ENCODE assay signal across 20 mouse cellular contexts in the genomic region with DNA sequence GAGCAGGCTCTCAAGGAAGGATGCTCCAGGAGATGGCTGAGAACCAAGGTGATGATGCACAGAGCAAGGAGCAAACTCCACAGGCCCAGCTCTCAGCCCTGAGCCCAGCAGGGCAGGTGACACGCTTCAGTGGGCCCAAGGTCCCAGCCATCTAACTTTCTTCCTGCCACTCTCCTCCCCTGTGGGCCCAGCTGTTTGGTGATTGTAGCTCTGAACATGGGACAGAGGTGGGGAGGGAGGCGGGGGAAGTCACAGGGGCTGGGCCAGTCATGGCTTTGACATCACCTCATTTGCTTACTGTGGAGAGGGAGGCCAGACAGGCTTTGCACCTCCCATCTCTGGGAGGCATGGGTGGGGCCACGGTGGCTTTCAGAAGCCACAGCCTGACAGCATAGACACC. TPM values are rescaled to one million over a fixed set of nuclear protein-coding genes. Genes with fewer than 3 reads are reported as not detected.
DNase-seq lines count a peak whose midpoint lies in the region; ATAC-seq and TF ChIP-seq lines count a peak whose summit lies in the region.
"Had no signal": no experiment of that assay in that cellular context is flagged by ENCODE, and none has a peak within 500 bp of the region (broad histone marks: within the 10 kb centered on the region; RNA-seq: fewer than 3 reads in every experiment).

A gene (minus strand): TSS at position 168 of the 400 bp plus-strand sequence.

- H3K4me3 ChIP-seq in lung, postnatal 0 days (ENCODE audit: low read depth, low read length), result no peak within 1 kb of the TSS
- H3K4me3 ChIP-seq: forebrain, embryonic 13.5 days; heart, embryonic 13.5 days; limb, embryonic 12.5 days; liver, embryonic 15.5 days; midbrain, embryonic 10.5 days; neural tube, embryonic 15.5 days had no signal

- H3K9ac ChIP-seq in lung, postnatal 0 days (replicated peaks; ENCODE audit: low read depth), result no peak within 1 kb of the TSS
- H3K9ac ChIP-seq: forebrain, embryonic 13.5 days; heart, embryonic 13.5 days; limb, embryonic 12.5 days; liver, embryonic 15.5 days; neural tube, embryonic 15.5 days had no signal

- TF ChIP-seq CTCF in lung, postnatal 0 days (IDR thresholded peaks at IDR 0.05), result no peak

- DNase-seq in spleen, adult 18-20 months, result peak; percentile 32 to 43
- no peak for DNase-seq in spleen, adult 12 weeks (ENCODE audit: low spot score)
- peak; percentile 86 for DNase-seq in kidney, adult 11 months
- DNase-seq in kidney, postnatal 10 days, result peak; percentile 76
- peak; percentile 83 for DNase-seq in splenic B cell, adult 2 months (ENCODE audit: low read depth, low spot score)
- no peak for DNase-seq in left cerebral cortex, adult 18-20 months (ENCODE audit: low spot score in 2 of 2)
- no peak for DNase-seq in lung, postnatal 0 days (ENCODE audit: low spot score)
- no peak for DNase-seq in adrenal gland, postnatal 10 days
- DNase-seq: adrenal gland, postnatal 25 days; cerebellum, adult 9-10 months; layer of hippocampus, postnatal 36 days had no signal

- no peaks in the 10 kb centered on the region for H3K4me1 ChIP-seq in lung, postnatal 0 days (ENCODE audit: insufficient read depth, low read depth, low read length)
- H3K4me1 ChIP-seq: forebrain, embryonic 13.5 days; limb, embryonic 12.5 days; liver, embryonic 15.5 days; neural tube, embryonic 15.5 days had no signal

- no peak for TF ChIP-seq EP300 in lung, postnatal 0 days (IDR thresholded peaks at IDR 0.05)

- H3K9me3 ChIP-seq in lung, postnatal 0 days (ENCODE audit: low read length), result no peaks in the 10 kb centered on the region
- H3K9me3 ChIP-seq: forebrain, embryonic 13.5 days; heart, embryonic 13.5 days; limb, embryonic 12.5 days; liver, embryonic 15.5 days; midbrain, embryonic 10.5 days; neural tube, embryonic 15.5 days had no signal

- ATAC-seq in lung, postnatal 0 days, result no peak
- ATAC-seq: forebrain, embryonic 13.5 days had no signal

- no peaks in the 10 kb centered on the region for H3K27me3 ChIP-seq in splenic B cell, adult 2 months (ENCODE audit: control insufficient read depth, insufficient read depth, low read length, poor library complexity, severe bottlenecking)
- no peaks in the 10 kb centered on the region for H3K27me3 ChIP-seq in lung, postnatal 0 days (replicated peaks; ENCODE audit: insufficient read depth, low read length)
- H3K27me3 ChIP-seq: forebrain, embryonic 13.5 days; neural tube, embryonic 15.5 days had no signal

- no peak within 1 kb of the TSS for H3K27ac ChIP-seq in lung, postnatal 0 days (ENCODE audit: low read length)
- H3K27ac ChIP-seq: forebrain, embryonic 13.5 days; heart, embryonic 13.5 days; limb, embryonic 12.5 days; liver, embryonic 15.5 days; midbrain, embryonic 10.5 days; neural tube, embryonic 15.5 days had no signal

- no peaks in the 10 kb centered on the region for H3K36me3 ChIP-seq in splenic B cell, adult 2 months (ENCODE audit: control insufficient read depth, insufficient read depth, low read length, poor library complexity, severe bottlenecking)
- no peaks in the 10 kb centered on the region for H3K36me3 ChIP-seq in lung, postnatal 0 days (ENCODE audit: insufficient read depth, low read length)
- H3K36me3 ChIP-seq: heart, embryonic 13.5 days; limb, embryonic 12.5 days; liver, embryonic 15.5 days; midbrain, embryonic 10.5 days; neural tube, embryonic 15.5 days had no signal

- WGBS in lung, postnatal 0 days, result 52% methylated on average over 3 of the region's 3 CpGs

- no peak within 1 kb of the TSS for H3K4me2 ChIP-seq in lung, postnatal 0 days (replicated peaks; ENCODE audit: low read depth, low read length)
- H3K4me2 ChIP-seq: forebrain, embryonic 13.5 days; heart, embryonic 13.5 days; limb, embryonic 12.5 days; liver, embryonic 15.5 days; neural tube, embryonic 15.5 days had no signal

RNA-seq across cellular contexts. Expression of the gene that starts here (rescaled TPM):
- total RNA-seq in left cerebral cortex, adult 18-20 months (2021), result not detected
- polyA plus RNA-seq in lung, postnatal 0 days (2015; fragmentation: Nextera tagmentation; extraction: Ambion mirVana), result not detected in 2 replicates
- not detected for total RNA-seq in adrenal gland, postnatal 10 days (2021)
- total RNA-seq: adrenal gland, postnatal 25 days; granulocyte monocyte progenitor cell, adult 5-6 weeks; hematopoietic stem cell, adult 5-6 weeks; layer of hippocampus, postnatal 36 days had no signal
- polyA plus RNA-seq: C2C12; forebrain, embryonic 13.5 days; heart, embryonic 13.5 days; limb, embryonic 12.5 days; liver, embryonic 15.5 days; midbrain, embryonic 10.5 days; neural tube, embryonic 15.5 days had no signal

Comparison
In these comparisons a context has a peak if more than half of its experiments do, and no peak if none do; other contexts are left out.
1. DNase-seq: peak in spleen, adult 18-20 months (2 of 2), kidney, adult 11 months (single experiment), kidney, postnatal 10 days (single experiment) and splenic B cell, adult 2 months (single experiment); none in spleen, adult 12 weeks (single experiment), left cerebral cortex, adult 18-20 months (0 of 2), lung, postnatal 0 days (single experiment) and adrenal gland, postnatal 10 days (single experiment).